Mouse (Mus musculus) skeletal muscle tissue, postnatal 0 days (tissue): ENCODE results near the gene Rasgrf2. TPM values are rescaled to one million over a fixed set of nuclear protein-coding genes. Genes with fewer than 3 reads are reported as not detected.

Source experiments
- polyA plus RNA-seq: library from polyadenylated mRNA; unstranded; fragments of >200 nt; fragmentation: Nextera tagmentation; extraction: Ambion mirVana; gene quantifications from 2 replicates; pipeline ENCODE4 v1.2.1, GENCODE M21; 2015

Rasgrf2 gene
- 0.09 and 0.22 TPM in 2 replicates for polyA plus RNA-seq

DNA sequence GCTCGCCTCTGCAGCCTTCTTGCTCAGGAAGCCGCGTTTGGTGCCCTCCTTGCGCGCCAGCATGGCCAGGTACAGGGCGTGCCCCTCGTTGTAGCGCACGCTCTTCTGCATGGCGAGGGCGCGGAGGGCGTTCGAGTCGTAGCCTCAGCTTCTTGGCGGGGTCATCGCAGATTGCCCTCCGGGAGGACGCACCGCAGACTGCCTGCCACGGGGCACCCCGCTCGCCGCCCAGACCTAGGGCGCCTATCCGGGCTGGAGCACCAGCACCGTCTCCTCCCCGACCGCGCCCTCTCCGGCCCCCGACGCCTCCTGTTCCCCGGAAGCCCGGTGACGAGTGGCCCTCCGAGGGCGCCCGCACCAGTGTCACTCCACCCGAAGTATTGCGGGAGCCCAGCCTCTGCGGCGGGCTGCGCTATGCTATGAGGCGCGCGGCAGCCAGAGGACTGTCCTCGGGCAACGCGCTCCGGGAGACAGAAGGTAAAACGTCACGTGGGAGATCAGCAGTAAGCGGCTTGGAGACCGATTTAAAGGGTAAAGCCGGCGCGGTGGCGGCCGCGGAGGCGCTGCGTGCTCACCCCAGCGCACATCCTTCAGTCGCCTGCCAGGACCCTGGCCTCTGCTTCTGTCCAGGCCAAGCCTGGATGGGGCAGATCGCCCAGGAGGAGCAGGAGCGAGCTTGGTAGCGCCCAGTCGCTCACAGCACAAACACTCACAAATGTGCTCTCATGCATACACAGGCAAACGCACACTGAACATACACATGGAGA, at the start of gene Rasgrf2:
Rasgrf2 (minus strand) TSS at position 273 of the 767 bp plus-strand sequence.

DNA sequence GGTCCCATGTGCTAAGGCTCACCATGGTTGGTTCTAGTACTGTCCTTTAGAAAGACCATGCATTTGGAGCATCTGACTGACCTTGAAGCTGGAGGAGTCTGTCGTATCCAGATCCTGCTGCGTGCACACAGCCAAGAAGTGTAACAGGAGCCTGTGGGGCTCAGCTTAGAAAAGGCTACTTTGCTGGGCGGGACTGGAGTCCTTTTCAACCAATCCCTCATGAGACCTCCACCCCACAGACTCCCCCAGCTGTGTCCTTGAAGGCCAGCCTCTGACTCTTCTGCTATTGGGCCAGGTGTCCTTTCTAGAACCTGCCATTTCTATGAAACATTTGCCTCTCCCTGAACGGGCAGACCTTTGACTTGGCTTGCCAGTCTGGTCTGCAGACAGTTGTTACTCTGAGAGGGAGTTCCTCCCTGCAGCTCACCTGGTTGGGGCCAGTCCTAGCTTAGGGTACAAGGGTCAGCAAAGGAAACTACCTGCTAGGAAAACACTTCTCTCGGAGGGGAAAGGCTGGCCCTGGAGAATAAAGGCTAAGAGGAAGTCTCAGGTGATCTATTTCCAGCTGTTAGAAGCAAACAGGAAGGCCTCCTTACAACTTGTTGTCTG, 254.6 kb downstream of the Rasgrf2 start, which contains the start of gene Ckmt2:
Ckmt2 (minus strand) TSS at position 145 of the 609 bp plus-strand sequence.

Other genes starting within 250 kb of the Rasgrf2 start
- gene Gm20379, start 174.3 kb upstream of the Rasgrf2 start, polyA plus RNA-seq: 0.39 and 0.44 TPM in 2 replicates
- 3.3 and 4.1 TPM in 2 replicates for gene Dhfr, start 223.1 kb upstream of the Rasgrf2 start, polyA plus RNA-seq
- gene Msh3, start 223.3 kb upstream of the Rasgrf2 start, polyA plus RNA-seq: 9.2 and 9.5 TPM in 2 replicates